Mouse (Mus musculus): ENCODE measurements at regions not wholly inside any gene's neighbourhood (a gene's known extent, or its start where the extent isn't known, plus 50 kb on each side); places are given as distances from the start of the nearest gene placed in this dataset.

DNA sequence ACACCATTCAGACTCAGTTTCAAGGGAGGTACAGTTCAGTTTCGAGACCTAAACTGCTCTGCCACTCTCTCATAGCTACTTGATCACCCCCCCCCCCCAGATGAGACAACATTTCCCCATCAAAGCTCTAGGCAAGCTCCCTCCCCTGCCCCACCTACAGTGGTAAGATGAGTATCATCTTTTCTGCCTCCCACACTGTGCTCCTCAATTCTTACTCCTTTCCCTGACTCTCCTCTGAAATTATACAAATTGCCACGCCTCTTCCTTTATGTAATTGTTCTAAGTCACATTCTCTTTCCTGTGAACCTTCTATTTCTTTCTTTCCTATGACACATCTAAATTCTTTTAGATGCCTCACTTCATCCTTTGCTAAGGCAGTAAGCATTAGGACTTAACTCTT lies 321.6 kb downstream of the Htr1b start:
- no peak for DNase-seq (ENCODE audit: low spot score in 2 of 2)

DNA sequence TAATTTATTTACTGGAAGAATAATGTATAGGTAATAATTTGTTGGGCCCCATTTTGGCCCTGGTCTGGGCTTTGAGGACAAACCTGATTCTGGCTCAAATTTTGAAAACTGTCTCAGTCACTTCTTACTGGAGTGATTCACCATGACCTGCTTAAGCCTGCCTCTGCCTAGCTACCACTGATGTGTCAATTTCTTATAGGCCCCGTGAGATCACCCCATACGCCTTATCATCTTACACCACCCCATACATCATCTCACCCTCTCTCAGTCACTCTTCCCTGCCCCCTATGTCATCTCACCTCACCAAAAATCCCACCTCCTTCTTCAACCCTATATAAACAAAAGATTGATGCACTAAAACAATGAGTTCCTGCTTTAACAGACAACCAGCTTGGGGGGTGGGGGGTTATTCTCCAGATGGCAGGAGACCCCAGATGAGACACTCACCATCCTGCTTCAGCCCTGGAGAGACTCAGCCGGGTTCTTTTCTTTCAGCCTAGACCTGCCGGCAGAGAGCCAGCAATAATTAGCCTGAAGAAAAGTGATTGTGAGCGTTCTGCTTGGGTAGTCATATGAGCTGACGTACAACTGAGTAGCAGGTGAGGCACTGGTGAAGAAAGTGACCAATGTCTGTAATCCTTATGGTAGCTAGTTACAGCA lies 325.0 kb downstream of the Htr1b start:
- no peak for DNase-seq (ENCODE audit: low spot score in 2 of 2)

DNA sequence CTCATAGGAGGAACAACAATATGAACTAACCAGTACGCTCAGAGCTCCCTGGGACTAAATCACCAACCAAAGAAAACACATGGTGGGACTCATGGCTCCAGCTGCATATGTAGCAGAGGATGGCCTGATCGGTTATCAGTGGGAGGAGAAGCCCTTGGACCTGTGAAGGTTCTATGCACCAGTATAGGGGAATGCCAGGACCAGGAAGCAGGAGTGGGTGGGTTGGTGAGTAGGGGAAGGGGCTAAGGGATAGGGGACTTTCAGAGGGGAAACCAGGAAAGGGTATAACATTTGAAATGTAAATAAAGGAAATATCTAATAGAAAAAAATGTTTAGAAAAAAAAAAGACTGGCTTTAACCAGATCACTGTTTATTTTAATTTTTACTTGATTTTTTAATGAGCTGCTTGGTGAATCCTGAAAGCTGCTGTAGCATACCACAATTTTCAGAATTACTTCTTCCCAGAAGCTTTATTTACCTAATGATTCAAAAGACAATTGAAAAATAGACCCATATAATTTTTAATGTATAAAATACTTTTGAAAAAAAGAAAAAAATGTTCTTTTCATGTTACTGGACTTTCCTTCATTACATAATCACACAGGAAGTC lies 328.1 kb downstream of the Htr1b start:
- DNase-seq (ENCODE audit: low spot score in 2 of 2) = no peak

DNA sequence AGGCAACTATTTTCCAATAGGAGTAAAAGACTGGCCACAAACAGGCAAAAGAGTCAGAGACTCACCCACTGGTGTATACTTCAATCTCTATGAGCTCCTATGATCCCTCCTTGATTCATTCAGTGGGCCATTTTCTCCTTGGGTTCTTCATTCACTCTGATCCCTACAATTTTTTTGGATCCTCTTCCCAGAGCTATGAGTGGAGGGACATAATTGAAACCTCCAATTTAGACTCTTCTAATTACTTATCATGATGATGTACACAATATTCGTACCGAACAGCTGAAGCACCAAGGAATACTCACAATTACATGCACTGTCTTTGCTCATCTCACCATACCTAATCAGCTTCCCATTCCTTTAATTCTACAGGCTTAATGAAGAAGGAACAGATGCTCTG lies 357.9 kb downstream of the Htr1b start:
- DNase-seq (ENCODE audit: low spot score in 2 of 2) = no peak

GRCm38 (mm10) chr9:81275336-81275735 lies 358.3 kb downstream of the Htr1b start:
- no peak for DNase-seq (ENCODE audit: low spot score in 2 of 2)

- DNase-seq (ENCODE audit: low spot score in 2 of 2) = peak in 1 of 2 experiments; percentile 67
Observed at GRCm38 (mm10) chr9:81224957-81225356, 408.7 kb downstream of the Htr1b start.

DNA sequence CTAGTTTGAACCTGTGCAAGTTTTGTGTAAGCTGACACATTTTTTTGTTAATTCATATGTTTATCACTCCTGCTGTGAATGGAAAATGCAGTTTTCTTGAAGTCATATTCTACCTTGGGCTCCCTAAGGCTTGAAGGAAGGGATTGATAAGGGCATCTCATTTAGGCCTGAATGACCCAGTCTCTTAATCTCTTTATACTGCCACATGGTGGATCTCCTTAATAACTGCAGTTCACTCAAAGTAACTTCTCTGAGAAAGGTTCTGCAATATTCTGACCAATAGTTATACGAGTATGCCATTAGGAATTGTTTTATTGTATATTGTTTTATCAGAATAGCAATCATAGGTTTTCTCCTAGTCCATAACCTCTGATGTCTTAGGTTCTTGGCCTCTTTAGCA lies 415.7 kb downstream of the Htr1b start:
- no peak for DNase-seq (ENCODE audit: low spot score in 2 of 2)

- DNase-seq (ENCODE audit: low spot score in 2 of 2) = no peak
Observed at GRCm38 (mm10) chr9:81215601-81216141, 418.0 kb downstream of the Htr1b start.

GRCm38 (mm10) chr9:81214692-81215091 lies 418.9 kb downstream of the Htr1b start:
- no peak for DNase-seq (ENCODE audit: low spot score in 2 of 2)

- no peak for DNase-seq (ENCODE audit: low spot score in 2 of 2)
Observed at GRCm38 (mm10) chr9:81192643-81193042, 441.0 kb downstream of the Htr1b start.
